Mouse (Mus musculus) embryo, embryonic 11.5 days (tissue): ENCODE measurements around the gene Olfr642.

ENCODE experiments used
- DNase-seq: peaks from one replicate; pipeline ENCODE4 v3.0.0-alpha.2; 2012; ENCODE audit warnings: low read depth, low spot score

The Olfr642 gene

GRCm38 (mm10) chr7:104052566-104052965 is at the start of gene Olfr642:
Olfr642 (minus strand) TSS chr7:104052666.
- DNase-seq, result no peak

- DNase-seq, result no peak
Observed at GRCm38 (mm10) chr7:104085365-104085764, 32.9 kb upstream of the Olfr642 start, which contains the start of gene Olfr645. Olfr645 (minus strand) TSS chr7:104085465.

- no peak for DNase-seq
Observed at GRCm38 (mm10) chr7:104071769-104072168, 19.3 kb upstream of the Olfr642 start, which contains the start of gene Olfr644. Olfr644 (minus strand) TSS chr7:104071869.

- no peak for DNase-seq
Observed at GRCm38 (mm10) chr7:104061345-104061744, 8.9 kb upstream of the Olfr642 start, which contains the start of gene 4930516K23Rik. 4930516K23Rik (minus strand) TSS chr7:104061445.

DNA sequence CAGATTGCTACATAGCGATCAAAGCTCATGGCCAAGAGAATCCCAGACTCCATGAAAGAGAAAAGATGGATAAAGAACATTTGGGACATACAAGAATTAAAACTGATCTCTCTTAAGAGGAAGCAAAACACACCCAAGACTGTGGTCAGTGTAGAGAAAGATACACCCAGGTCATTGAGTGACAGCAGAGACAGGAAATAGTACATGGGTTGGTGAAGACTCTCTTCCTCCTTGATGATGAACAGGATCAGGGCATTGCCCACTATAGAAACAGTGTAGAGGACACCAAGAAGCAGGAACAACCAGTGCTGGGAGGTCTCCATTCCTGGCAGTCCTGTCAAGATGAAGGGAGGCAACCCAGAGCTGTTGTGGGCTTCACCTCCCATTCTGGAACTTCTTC is 6.7 kb upstream of the Olfr642 start:
- no peak for DNase-seq

DNA sequence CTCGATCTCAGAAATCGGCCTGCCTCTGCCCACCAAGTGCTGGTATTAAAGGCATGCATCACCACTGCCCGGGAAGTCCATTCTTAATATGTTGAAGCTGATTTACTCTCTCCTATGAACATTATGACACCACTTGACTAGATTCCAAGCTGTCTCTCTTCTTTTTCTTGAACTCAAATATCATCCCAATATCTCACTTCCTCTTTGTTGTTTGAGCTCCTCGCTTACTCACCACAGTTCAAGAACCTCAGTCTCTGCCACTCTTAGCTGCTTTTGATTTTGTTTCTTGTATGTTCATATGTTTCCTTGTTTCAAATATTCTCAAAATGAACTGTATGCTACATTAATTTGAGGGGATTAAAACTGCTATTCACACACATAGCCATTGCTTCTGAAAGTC is 1.7 kb downstream of the Olfr642 start:
- DNase-seq, result no peak

DNA sequence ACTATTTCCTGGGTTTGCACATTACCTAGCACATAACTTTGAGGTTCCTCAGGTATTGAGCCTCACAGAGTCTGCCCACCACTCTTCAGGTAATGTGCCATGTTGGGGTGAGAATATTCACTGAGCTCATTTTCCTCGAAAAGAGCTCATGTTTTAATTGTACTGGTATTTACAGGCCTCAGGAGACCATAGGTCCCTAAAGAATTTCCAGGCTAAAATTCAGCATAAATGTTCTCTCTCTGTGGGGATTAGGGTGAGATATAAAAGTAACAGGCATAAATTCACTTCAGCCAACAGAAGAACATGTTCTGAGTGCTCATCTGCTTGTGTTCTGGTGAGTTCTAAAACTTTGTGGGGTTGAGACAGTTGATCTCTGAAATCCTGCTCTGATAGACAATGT is 17.3 kb downstream of the Olfr642 start, which contains the start of gene Olfr641:
TSS of gene Olfr641 (plus strand) at position 301 of the 400 bp plus-strand sequence.
- no peak for DNase-seq

DNA sequence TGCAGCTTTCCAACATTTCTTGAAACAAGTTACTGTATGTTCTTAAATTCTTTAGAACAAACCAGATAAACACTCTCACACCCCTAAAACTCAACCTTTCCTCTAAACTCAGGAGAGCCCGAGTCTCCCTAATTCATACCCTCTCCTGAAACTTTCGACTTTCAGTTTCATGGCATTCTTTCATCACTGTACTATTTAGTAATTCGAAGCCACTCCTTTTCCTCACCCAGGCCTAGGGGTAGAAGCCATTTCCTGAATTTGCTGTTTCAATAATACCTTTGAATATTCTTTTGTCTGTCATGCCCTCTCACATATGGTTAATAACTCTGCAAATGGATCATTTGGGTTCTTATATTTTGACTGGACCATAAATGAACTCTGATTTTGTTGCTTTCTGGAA is 25.5 kb downstream of the Olfr642 start:
- no peak for DNase-seq

DNA sequence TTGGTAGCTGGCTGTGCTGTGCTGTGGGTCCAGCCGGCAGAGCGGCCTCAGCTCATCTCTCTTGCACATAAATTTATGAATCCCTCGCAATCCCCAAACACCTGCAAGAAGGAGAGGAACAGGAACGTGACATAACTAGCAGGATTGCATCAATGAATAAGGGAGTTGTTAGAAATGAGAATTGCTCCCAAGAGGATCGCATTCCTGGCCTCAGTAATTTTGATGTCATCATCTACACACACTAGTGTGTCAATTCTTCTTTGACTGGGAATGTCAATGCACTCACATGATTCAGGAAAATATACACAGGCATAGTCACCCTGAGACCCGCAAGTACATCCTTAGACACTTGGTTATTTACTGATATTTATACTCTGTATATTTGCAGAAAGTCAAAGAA is 27.0 kb downstream of the Olfr642 start, which contains the start of gene Olfr640:
TSS of gene Olfr640 (minus strand) at position 101 of the 400 bp plus-strand sequence.
- no peak for DNase-seq

GRCm38 (mm10) chr7:104021651-104022050 is 30.8 kb downstream of the Olfr642 start:
- DNase-seq, result no peak

- no peak for DNase-seq
Observed at GRCm38 (mm10) chr7:104018953-104019352, 33.5 kb downstream of the Olfr642 start.

- no peak for DNase-seq
Observed at GRCm38 (mm10) chr7:104017203-104017602, 35.3 kb downstream of the Olfr642 start, which contains the start of gene Olfr639. Olfr639 (minus strand) TSS chr7:104017303.

- no peak for DNase-seq
Observed at GRCm38 (mm10) chr7:103999124-103999523, 53.3 kb downstream of the Olfr642 start.

DNA sequence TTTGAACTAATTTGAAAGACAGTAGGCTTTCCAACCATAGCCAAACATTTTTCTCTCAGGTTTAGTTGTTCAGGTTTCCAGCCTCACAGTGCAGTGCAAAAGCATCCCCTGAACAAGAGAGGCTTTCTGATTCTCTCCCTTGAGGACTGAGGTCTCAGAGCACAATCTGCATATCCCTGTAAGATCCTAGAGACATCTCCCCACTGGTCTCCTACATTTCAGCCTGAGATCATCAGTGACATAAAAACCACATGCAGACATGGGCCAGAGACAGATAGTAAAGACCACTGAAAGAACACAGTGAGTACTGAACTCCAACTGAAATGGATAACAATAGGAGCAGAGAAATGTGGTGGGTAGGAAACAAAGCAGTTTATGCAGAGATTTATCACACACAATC is 54.0 kb downstream of the Olfr642 start, which contains the start of gene Olfr638:
TSS of gene Olfr638 (plus strand) at position 301 of the 400 bp plus-strand sequence.
- DNase-seq, result no peak
